Mouse (Mus musculus) stomach, postnatal 0 days (tissue): ENCODE results near the gene Nubp1.

Source experiments
- CTCF ChIP-seq: IDR thresholded peaks from 2 replicates; pipeline ENCODE4 v1.5.1; 2016; ENCODE audit warnings: antibody characterized with exemption, low read depth, mild to moderate bottlenecking, moderate library complexity
- EP300 ChIP-seq: optimal IDR thresholded peaks from 2 replicates; pipeline ENCODE3; 2016; ENCODE audit warnings: antibody characterized with exemption

DNA sequence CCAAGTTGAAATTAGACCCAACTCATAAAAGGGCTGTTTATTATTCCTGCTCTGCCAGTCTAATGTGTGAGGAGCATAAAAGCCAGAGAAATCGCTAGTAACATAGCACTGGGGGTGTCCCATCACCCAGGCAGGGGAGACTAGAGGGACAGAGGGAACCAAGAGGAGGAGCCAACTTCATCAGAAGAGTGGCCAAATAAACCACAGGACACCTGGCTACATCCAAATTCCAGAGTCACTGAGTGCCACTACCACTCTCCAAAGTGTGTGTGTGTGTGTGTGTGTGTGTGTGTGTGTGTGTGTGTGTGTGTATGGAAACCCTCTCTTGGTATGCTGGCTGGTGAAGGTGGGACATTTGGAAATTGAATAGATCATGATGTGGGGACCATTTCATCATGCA is 48.7 kb upstream of the Nubp1 start:
- TF ChIP-seq CTCF (no peak), EP300 (no peak)
